Mouse (Mus musculus) hindbrain, postnatal 0 days (tissue): Measurements from ENCODE around the gene Tlr3. TPM values are rescaled to one million over a fixed set of nuclear protein-coding genes. Genes with fewer than 3 reads are reported as not detected.

Source experiments
- ATAC-seq: fragments of 200-750 bp; cut with Nextera tagmentation; 2 replicates; pipeline ENCODE4 v1.8.0; 2017; ENCODE audit warnings: mild to moderate bottlenecking, moderate TSS enrichment, moderate library complexity
- DNase-seq: peaks from one replicate; pipeline ENCODE4 v3.0.0-alpha.2; 2015; ENCODE audit warnings: low spot score
- H3K27ac ChIP-seq: fragments of 300-500 bp; sonication (generic); 2 replicates; pipeline ENCODE4 v1.5.1; 2014; ENCODE audit warnings: mild to moderate bottlenecking
- H3K27me3 ChIP-seq: fragments of 300-500 bp; sonication (generic); 2 replicates; pipeline ENCODE4 v1.6.1; 2014; ENCODE audit warnings: low read length, mixed read lengths; ENCODE audit not compliant: insufficient read depth
- H3K36me3 ChIP-seq: fragments of 300-500 bp; sonication (generic); 2 replicates; pipeline ENCODE4 v1.6.1; 2014; ENCODE audit warnings: low read length, mixed read lengths; ENCODE audit not compliant: insufficient read depth
- H3K4me1 ChIP-seq: fragments of 300-500 bp; sonication (generic); 2 replicates; pipeline ENCODE4 v1.6.1; 2014; ENCODE audit warnings: antibody characterized with exemption, low read length, mixed read lengths; ENCODE audit not compliant: insufficient read depth
- H3K4me2 ChIP-seq: fragments of 300-500 bp; sonication (generic); 2 replicates; pipeline ENCODE4 v1.6.1; 2014; ENCODE audit warnings: low read depth, mild to moderate bottlenecking, low read length, moderate library complexity, mixed read lengths
- H3K4me3 ChIP-seq: fragments of 300-500 bp; sonication (generic); 2 replicates; pipeline ENCODE4 v1.5.1; 2014; ENCODE audit warnings: low read length
- H3K9ac ChIP-seq: fragments of 300-500 bp; sonication (generic); replicated peaks from 2 replicates; pipeline ENCODE4 v1.6.1; 2014; ENCODE audit warnings: mild to moderate bottlenecking, low read length, moderate library complexity, mixed read lengths
- H3K9me3 ChIP-seq: fragments of 300-500 bp; sonication (generic); 2 replicates; pipeline ENCODE4 v1.6.1; 2016; ENCODE audit warnings: low read length, mixed read lengths
- CTCF ChIP-seq: IDR thresholded peaks from 2 replicates; pipeline ENCODE4 v1.5.1; 2016; ENCODE audit warnings: antibody characterized with exemption, control low read depth, low read depth
- WGBS: fragments of 180-500 bp; shearing (Covaris S2); extraction: QIAGEN DNeasy Blood & Tissue Kit; methylation state at CpG from one replicate; pipeline ENCODE4 v1.1.7; 2014; 5-methylcytosine and 5-hydroxymethylcytosine counted together
- polyA plus RNA-seq: library from polyadenylated mRNA; unstranded; fragments of >200 nt; fragmentation: Nextera tagmentation; extraction: Ambion mirVana; gene quantifications from 2 replicates; pipeline ENCODE4 v1.2.1, GENCODE M21; 2015
- total RNA-seq: library from RNA; depleted of rRNA; stranded (reverse); fragments of >200 nt; gene quantifications from 2 replicates; pipeline ENCODE4 v1.2.3, GENCODE M21; 2014

Gene Tlr3
- total and polyA plus RNA-seq, 2 experiments from 2014 or later, result 1.5 to 1.7 TPM

- Histone ChIP-seq H3K27ac (no peak overlapping the region), H3K4me1 (peaks cover 5% of the 10 kb centered on the region; the same call in 1 of the 2 replicates), H3K9me3 (no peaks in the 10 kb centered on the region), H3K9ac (peak overlapping the region; percentile 52), H3K27me3 (no peaks in the 10 kb centered on the region), H3K36me3 (no peaks in the 10 kb centered on the region), H3K4me2 (peak overlapping the region; percentile 87), H3K4me3 (peak overlapping the region; percentile 36)
- WGBS, result 3% methylated on average over 38 of the region's 38 CpGs
- ATAC-seq (peak; percentile 70; the same call in 1 of the 2 replicates), DNase-seq (no peak)
- TF ChIP-seq CTCF, result no peak
Observed at GRCm38 (mm10) chr8:45381075-45381962, 29.6 kb downstream of the Tlr3 start.

- Histone ChIP-seq H3K36me3 (no peaks in the 10 kb centered on the region), H3K27ac (no peak overlapping the region), H3K4me3 (peak overlapping the region; percentile 36), H3K9ac (no peak overlapping the region), H3K9me3 (no peaks in the 10 kb centered on the region), H3K27me3 (no peaks in the 10 kb centered on the region), H3K4me2 (peak overlapping the region; percentile 87), H3K4me1 (peaks cover 5% of the 10 kb centered on the region; the same call in 1 of the 2 replicates)
- DNase-seq (no peak), ATAC-seq (no peak)
- TF ChIP-seq CTCF, result no peak
- 27% methylated on average over 4 of the region's 4 CpGs for WGBS
Observed at GRCm38 (mm10) chr8:45380598-45380997, 30.3 kb downstream of the Tlr3 start.

GRCm38 (mm10) chr8:45374071-45374470 lies 36.8 kb downstream of the Tlr3 start:
- Histone ChIP-seq H3K9ac (no peak overlapping the region), H3K4me1 (no peaks in the 10 kb centered on the region), H3K9me3 (no peaks in the 10 kb centered on the region), H3K4me2 (no peak overlapping the region), H3K27me3 (no peaks in the 10 kb centered on the region), H3K27ac (no peak overlapping the region), H3K4me3 (no peak overlapping the region), H3K36me3 (no peaks in the 10 kb centered on the region)
- ATAC-seq, result no peak
- DNase-seq, result no peak
- no peak for TF ChIP-seq CTCF
- WGBS, result 64% methylated on average over 3 of the region's 3 CpGs

- Histone ChIP-seq H3K4me2 (no peak overlapping the region), H3K27me3 (no peaks in the 10 kb centered on the region), H3K9ac (no peak overlapping the region), H3K4me1 (no peaks in the 10 kb centered on the region), H3K36me3 (no peaks in the 10 kb centered on the region), H3K4me3 (no peak overlapping the region), H3K9me3 (no peaks in the 10 kb centered on the region), H3K27ac (no peak overlapping the region)
- no peak for ATAC-seq
- 95% methylated on average over 1 of the region's 1 CpGs for WGBS
- TF ChIP-seq CTCF, result no peak
- no peak for DNase-seq
Observed at GRCm38 (mm10) chr8:45367154-45367553, 43.7 kb downstream of the Tlr3 start.

- H3K4me3 ChIP-seq, result no peak overlapping the region
- ATAC-seq, result no peak
- no peak for TF ChIP-seq CTCF
- H3K9ac ChIP-seq, result no peak overlapping the region
- WGBS, result 84% methylated on average over 1 of the region's 1 CpGs
- no peaks in the 10 kb centered on the region for H3K9me3 ChIP-seq
- H3K4me1 ChIP-seq, result 0 out of 2 replicates have a peak, but pooled peaks cover 2% of the 10 kb centered on the region
- H3K27me3 ChIP-seq, result no peaks in the 10 kb centered on the region
- H3K36me3 ChIP-seq, result no peaks in the 10 kb centered on the region
- no peak overlapping the region for H3K27ac ChIP-seq
- DNase-seq, result no peak
- no peak overlapping the region for H3K4me2 ChIP-seq
Observed at GRCm38 (mm10) chr8:45363220-45363619, 47.7 kb downstream of the Tlr3 start.

GRCm38 (mm10) chr8:45362323-45362722 lies 48.6 kb downstream of the Tlr3 start:
- no peak overlapping the region for H3K9ac ChIP-seq
- H3K36me3 ChIP-seq, result no peaks in the 10 kb centered on the region
- 0 out of 2 replicates have a peak, but pooled peaks cover 2% of the 10 kb centered on the region for H3K4me1 ChIP-seq
- DNase-seq, result peak; percentile 76
- WGBS, result 66% methylated on average over 6 of the region's 6 CpGs
- H3K9me3 ChIP-seq, result no peaks in the 10 kb centered on the region
- TF ChIP-seq CTCF, result peak; percentile 64
- H3K27me3 ChIP-seq, result no peaks in the 10 kb centered on the region
- H3K27ac ChIP-seq, result no peak overlapping the region
- H3K4me2 ChIP-seq, result no peak overlapping the region
- no peak for ATAC-seq
- H3K4me3 ChIP-seq, result no peak overlapping the region
